Mouse (Mus musculus) adrenal gland, postnatal 14 days (tissue): ENCODE results near the gene Fam213a. TPM values are rescaled to one million over a fixed set of nuclear protein-coding genes. Genes with fewer than 3 reads are reported as not detected.

Experiments used
- DNase-seq: peaks from one replicate; pipeline ENCODE4 v3.0.0; 2021; ENCODE audit warnings: mixed read lengths
- total RNA-seq: library from RNA; stranded (reverse); gene quantifications from 2 replicates; pipeline ENCODE4 v1.2.3, GENCODE M21; 2021

Gene Fam213a
- total RNA-seq, 1 experiment from 2014 or later = 179 TPM

- DNase-seq = no peak
These were observed 51.0 kb downstream of the Fam213a start for GRCm38 (mm10) chr14:40962365-40963290.

GRCm38 (mm10) chr14:40960237-40960636 lies 53.4 kb downstream of the Fam213a start:
- DNase-seq = no peak

GRCm38 (mm10) chr14:40959586-40959985 lies 54.0 kb downstream of the Fam213a start:
- no peak for DNase-seq

- DNase-seq = peak; percentile 59
These were observed 54.6 kb downstream of the Fam213a start for GRCm38 (mm10) chr14:40958986-40959381.

GRCm38 (mm10) chr14:40958083-40958985 lies 55.3 kb downstream of the Fam213a start:
- DNase-seq = peak; percentile 52

- no peak for DNase-seq
These were observed 56.0 kb downstream of the Fam213a start for GRCm38 (mm10) chr14:40957607-40958006.

DNA sequence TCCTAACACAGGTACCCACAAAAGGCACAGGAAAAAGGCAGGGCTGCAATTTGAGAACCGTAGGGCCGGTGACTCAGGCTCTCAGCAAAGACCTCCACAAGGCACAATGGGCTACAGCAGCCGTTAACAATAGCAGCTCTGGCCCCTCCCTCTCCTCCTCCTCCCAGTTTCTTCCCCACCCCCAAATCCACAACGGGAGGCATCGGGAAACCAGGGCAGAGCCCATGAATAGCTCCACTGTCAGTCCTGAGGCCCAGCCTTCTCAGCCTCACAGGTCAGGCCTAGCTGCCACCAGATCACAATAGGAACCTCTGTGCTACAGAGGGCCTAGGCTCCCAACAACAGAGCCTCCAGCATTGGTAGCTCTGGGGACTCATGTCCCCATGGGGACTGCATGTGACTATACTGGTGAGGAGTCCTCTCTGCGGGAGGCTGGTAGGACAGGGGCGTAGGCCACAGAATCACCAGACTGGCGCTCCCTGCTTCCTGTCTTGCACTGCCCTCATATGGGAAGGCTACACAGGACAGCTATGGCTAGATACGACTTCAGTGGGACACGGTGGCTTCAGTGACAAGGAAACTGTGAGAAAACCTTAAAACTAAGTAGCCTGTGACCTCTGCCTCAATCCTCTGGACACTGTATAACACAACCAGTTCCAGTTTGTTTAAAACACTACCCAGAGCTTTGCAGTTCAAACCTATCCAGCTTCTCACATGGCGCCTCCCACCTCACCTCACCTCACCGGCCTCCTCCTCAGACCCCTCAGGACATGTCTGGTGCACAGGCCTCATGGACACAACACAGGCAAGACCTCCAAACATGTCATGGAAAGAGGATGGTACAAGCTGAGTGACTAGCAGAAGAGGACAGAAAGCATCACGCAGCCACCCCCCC lies 57.1 kb downstream of the Fam213a start:
- DNase-seq = peak; percentile 42

- peak; percentile 28 for DNase-seq
These were observed 57.9 kb downstream of the Fam213a start for GRCm38 (mm10) chr14:40955596-40956251.

DNA sequence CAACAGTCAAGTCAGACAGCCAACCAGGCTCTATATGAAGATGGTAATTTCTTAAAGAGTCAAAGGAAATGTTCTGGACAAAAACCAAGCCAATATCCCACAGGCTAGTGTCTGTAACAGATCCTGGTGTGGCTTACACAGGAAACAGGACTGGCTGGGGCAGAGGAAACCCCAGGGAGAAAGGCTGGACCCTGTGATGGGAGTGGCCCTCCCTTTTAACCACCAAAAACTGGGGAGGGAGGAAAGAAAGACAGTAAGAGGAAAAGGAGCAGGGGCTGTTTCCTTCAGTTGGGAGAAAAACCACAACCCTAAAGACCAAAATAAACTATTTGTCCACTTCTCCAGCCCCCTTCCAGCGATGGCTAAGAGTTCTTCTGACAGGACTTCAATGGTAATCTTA lies 58.4 kb downstream of the Fam213a start:
- no peak for DNase-seq

GRCm38 (mm10) chr14:40953381-40953780 lies 60.2 kb downstream of the Fam213a start:
- no peak for DNase-seq

GRCm38 (mm10) chr14:40952715-40953114 lies 60.9 kb downstream of the Fam213a start:
- DNase-seq = no peak

GRCm38 (mm10) chr14:40952301-40952700 lies 61.3 kb downstream of the Fam213a start:
- DNase-seq = no peak

- no peak for DNase-seq
These were observed 63.6 kb downstream of the Fam213a start for GRCm38 (mm10) chr14:40949730-40950614.

DNA sequence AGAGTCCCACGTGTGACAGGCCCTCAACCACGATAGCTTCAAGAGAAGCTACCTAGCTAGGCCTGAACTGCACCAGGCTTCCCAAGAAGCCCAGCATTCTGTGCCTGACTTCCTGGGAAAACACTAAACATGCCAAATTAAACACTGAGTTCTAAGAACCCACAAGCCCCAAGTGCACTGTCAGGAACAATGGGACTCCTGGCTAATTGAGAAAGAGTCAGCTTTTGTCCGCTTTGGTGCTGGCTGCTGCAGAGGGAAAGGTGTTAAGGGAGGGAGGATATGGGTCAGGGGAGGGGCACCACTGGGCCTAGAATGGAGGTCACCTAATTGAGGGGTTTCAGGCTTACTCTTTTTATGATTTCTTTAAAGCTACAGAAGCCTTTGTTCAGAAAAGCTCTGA lies 64.5 kb downstream of the Fam213a start:
- no peak for DNase-seq

DNA sequence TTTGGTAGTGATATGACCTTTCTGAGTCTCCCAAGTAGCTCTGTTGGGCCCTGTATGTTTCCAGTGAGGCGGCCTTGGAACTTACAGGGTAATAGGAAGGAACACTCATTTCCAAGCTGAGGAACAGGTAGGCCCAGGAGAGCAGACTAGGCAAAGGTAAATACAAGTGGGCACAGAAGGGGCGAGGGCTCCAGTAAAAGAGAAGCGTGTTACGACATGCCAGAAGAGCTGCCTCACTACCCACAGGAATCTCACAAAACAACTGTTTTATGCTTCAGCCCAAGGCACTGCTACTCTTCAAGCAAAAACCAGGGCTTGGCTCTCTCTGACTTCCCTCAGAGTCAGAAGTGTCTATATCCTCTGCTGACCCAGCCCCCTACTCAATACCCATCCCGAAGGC lies 65.1 kb downstream of the Fam213a start:
- DNase-seq = no peak

GRCm38 (mm10) chr14:40947431-40948394 lies 65.9 kb downstream of the Fam213a start:
- DNase-seq = no peak

GRCm38 (mm10) chr14:40943802-40944201 lies 69.8 kb downstream of the Fam213a start:
- no peak for DNase-seq
